Comparison of ENCODE assay signal across 8 mouse cellular contexts in the genomic region with DNA sequence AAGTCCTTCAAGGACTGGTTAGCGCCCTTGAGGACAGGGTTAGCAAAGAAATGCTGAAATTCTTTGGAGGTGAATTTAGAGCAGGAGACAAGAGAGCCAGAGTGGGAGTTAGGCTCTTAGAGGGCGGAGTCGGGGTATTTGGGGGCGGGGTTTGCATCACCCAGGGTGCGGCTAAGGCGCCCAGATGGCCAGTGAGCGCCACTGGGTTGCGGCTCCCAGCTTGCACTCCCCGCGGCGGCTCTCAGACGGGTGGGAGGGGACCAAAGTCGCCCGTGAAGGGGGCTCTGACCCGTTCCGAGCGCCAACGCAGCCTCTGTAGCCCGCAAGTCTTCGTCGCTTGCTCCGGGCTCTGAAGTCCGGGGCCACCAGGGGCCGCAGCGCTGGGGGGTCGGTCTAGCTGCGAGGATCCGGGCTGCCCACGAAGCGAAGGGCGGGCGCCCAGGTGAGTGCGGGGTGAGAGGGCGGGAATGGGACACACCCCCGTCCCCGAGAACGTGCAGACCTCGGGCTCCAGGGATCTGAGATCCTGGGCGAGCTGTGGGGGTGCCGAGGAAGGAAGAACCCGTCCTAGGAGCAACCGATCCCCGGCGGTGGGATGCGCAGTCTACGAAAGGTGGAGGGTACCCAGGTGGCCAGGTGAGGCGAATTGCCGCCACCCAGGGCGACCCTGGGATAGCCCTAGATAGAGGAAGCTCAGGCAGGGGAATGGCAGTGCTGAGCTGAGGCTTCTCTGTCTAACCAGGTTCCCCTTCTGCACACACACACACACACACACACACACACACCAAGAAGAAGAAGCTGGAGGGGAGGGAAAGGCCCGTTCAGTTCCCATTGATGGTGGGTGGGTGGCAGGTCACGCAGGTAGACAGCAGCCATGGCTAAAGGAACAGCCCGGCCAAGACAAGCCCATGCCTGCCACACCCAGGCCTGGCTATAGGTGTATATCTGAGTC. TPM values are rescaled to one million over a fixed set of nuclear protein-coding genes. Genes with fewer than 3 reads are reported as not detected.
DNase-seq lines count a peak whose midpoint lies in the region; ATAC-seq lines count a peak whose summit lies in the region.

A gene (plus strand): TSS at position 156 of the 952 bp plus-strand sequence.

- ATAC-seq in erythroblast, adult 5-6 weeks (replicated peaks; ENCODE audit: low FRiP score, poor library complexity, severe bottlenecking), result no peak

- peak within 1 kb of the TSS; percentile 89 for H3K4me3 ChIP-seq in megakaryocyte, embryonic 14.5 days (replicated peaks)

- intact Hi-C loops in heart, postnatal 14 days (cut with DNase I), result no loop called here

- peaks cover 12% of the 10 kb centered on the region for H3K4me1 ChIP-seq in megakaryocyte, embryonic 14.5 days

- H3K36me3 ChIP-seq in megakaryocyte, embryonic 14.5 days (replicated peaks; ENCODE audit: low read length), result no peaks in the 10 kb centered on the region

- peaks cover 95% of the 10 kb centered on the region for H3K27me3 ChIP-seq in megakaryocyte, embryonic 14.5 days (replicated peaks)

- DNase-seq in urinary bladder, adult 18-20 months (ENCODE audit: low spot score in 2 of 2), result peak; percentile 52 to 64
- no peak for DNase-seq in urinary bladder, postnatal 10 days (ENCODE audit: low spot score)
- DNase-seq in heart, postnatal 14 days, result peak; percentile 57 to 61
- DNase-seq in kidney, postnatal 4 days, result peak; percentile 79 to 81
- peak; percentile 45 to 79 for DNase-seq in spleen, postnatal 10 days (ENCODE audit: low spot score in 2 of 2)
- no peak for DNase-seq in left cerebral cortex, adult 18-20 months (ENCODE audit: low spot score in 2 of 2)

- H3K9me3 ChIP-seq in megakaryocyte, embryonic 14.5 days, result no peaks in the 10 kb centered on the region

RNA-seq across cellular contexts. Expression of the gene that starts here (rescaled TPM):
- total RNA-seq in erythroblast, adult 5-6 weeks (2015; ENCODE audit: low replicate concordance), result 19.2 and 46.6 TPM in 2 replicates
- total RNA-seq in erythroblast, adult 5-6 weeks (2017; ENCODE audit: low replicate concordance), result 28.7 and 45.7 TPM in 2 replicates
- total RNA-seq in heart, postnatal 14 days (2021), result 1 to 10 TPM in 1 of 2 experiments, under 1 TPM in 1; 0.73 to 1.1 TPM
- polyA plus RNA-seq in megakaryocyte, embryonic 14.5 days (2012; ENCODE audit: insufficient read depth, low replicate concordance), result 1.9 and 8.1 TPM in 2 replicates
- total RNA-seq in left cerebral cortex, adult 18-20 months (2021), result 1 to 10 TPM; 2.3 to 3.3 TPM

Comparison
In these comparisons a context has a peak if more than half of its experiments do, and no peak if none do; other contexts are left out.
1. RNA of the gene that starts here (total RNA-seq): 19.2 to 46.6 TPM in erythroblast, adult 5-6 weeks; 2.3 to 3.3 TPM in left cerebral cortex, adult 18-20 months and 0.73 to 1.1 TPM in heart, postnatal 14 days; every median in the first group is over 4 times any median in the second.
2. DNase-seq: peak in urinary bladder, adult 18-20 months (2 of 2), heart, postnatal 14 days (2 of 2), kidney, postnatal 4 days (2 of 2) and spleen, postnatal 10 days (2 of 2); none in urinary bladder, postnatal 10 days (single experiment) and left cerebral cortex, adult 18-20 months (0 of 2).